Mouse (Mus musculus): Measurements from ENCODE around the gene Casc1.

Gene Casc1

DNA sequence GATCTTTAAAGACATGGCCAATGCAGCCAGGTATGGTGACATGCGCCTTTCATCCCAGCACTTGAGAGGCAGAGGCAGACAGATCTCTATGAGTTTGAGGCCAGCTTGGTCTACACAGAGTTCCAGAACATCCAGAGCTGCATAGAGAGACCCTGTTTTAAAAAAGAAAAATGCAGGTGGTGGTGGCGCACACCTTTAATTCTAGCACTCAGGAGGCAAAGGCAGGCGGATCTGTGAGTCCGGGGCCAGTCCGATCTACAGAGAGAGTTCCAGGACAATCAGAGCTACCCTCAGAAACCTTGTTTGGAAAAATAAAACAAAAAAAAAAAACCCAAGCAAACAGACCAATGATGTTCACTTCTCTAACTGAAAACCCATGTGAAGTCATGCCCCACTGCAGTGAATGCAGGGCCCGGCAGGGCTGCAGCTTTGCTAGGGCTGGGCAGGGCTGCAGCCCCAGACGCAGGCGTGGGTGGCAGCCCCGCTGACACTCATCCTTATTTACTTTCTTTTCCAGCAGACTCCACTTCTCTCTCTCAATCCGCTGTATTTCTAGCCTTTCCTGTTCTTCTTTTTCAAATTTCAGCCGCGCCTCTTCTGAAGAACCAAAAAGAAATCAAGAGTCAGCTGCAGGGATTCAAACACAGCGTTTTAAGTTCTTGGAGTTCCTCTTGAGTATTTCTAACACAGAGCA, 8.2 kb downstream of the Casc1 start:
- no peak for DNase-seq

- DNase-seq, result no peak
Measured at GRCm38 (mm10) chr6:145197949-145198686, 12.7 kb downstream of the Casc1 start.

GRCm38 (mm10) chr6:145193446-145193845, 17.4 kb downstream of the Casc1 start:
- DNase-seq, result no peak

GRCm38 (mm10) chr6:145193038-145193437, 17.8 kb downstream of the Casc1 start:
- no peak for DNase-seq

GRCm38 (mm10) chr6:145187093-145188088, 23.4 kb downstream of the Casc1 start:
- DNase-seq, result peak; percentile 38

- DNase-seq, result no peak
Measured at GRCm38 (mm10) chr6:145186096-145186495, 24.7 kb downstream of the Casc1 start.

DNA sequence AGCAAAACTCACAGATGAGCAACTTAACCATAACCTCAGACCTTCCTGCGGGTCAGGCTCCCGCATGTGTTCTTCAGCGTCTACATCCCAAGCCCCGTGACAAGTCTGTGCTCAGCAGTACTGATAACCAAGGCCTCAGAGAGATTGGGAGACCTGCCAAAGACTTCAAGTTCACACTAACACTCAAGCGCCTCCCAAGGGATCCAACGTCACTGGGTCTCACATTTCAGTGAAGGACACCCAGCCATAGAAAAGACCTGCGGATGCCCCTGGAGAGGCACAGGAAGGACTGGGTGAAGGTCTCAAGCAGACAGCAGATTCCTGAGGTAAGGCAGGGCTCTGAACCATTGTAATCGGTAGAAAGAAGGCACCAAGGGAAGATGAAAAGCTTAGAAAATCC, 28.8 kb downstream of the Casc1 start:
- DNase-seq, result no peak

- peak; percentile 60 for DNase-seq
Measured at GRCm38 (mm10) chr6:145179665-145180064, 31.1 kb downstream of the Casc1 start.

DNA sequence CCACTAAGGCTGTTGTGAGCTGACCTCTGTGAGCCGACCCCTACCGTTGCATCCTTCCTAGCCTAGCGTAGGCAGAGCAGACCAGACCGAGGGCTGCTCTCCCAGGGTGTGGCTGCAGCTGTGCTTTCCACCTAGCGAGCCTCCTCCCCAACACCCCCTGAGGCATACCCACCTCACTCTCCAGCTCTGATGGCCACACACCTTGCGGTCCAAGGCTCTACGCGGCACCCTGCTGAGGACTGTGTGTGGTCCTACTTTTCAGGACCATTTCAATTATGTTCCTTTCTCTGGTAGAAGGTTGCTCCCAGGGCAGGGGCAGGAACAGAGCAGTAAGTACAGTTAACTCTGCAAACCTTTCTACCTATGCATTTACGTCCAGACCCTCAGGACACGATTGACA, 34.3 kb downstream of the Casc1 start:
- no peak for DNase-seq

GRCm38 (mm10) chr6:145175571-145175981, 35.2 kb downstream of the Casc1 start:
- DNase-seq, result no peak

DNA sequence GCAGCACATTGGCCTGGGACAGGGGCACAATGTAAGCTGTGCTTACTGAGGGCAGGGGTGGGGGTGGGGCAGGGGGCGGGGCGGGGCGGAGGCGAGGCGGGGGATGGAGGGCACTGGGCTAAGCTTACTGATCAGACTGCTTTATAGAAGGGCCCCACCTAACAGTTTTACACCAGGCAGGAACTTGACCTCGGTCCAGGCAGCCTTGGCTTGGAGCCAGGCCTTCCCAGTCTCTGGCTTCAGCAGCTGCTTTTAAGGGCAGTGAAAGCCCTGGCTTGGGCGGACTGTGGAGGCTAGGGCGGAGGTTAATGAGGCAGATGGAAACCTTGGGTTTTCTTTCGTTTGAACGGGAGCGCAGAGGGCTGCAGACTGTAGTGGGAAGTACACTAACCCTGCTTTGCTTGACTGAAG, 37.0 kb downstream of the Casc1 start:
- DNase-seq, result peak; percentile 39

DNA sequence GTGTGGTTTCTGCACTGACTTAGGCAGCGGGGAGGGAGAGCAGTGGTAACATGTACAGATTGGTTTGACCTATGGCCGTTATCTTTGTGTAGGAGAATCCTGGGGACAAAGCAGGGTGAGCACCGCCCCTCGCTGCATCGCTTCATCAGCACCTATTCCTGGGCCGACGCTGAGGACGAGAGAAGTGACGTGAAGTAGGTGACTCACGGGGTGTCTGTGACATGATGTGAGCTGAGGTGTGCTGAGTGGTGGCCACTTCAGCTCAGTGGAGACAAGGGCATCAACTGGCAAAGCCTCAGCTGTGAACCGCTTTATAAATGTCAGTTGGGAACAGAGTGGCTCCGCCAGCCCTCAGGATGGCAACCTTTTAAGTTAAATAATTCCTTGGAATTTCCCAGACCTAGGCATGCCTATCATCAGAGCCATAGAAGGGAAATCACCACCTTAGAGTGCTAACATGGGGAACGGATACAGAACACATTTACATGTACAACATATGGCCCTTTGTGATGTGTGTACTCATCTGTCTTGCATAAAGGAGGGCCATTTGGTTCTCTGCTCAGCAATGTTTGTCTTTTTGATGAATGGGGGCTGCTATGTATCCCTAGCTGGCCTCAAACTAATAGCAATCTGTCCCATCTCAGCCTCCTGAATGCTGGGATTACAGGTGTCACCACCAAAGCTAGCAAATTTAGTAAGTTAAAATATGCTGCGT, 38.8 kb downstream of the Casc1 start:
- DNase-seq, result no peak

GRCm38 (mm10) chr6:145160581-145160980, 50.2 kb downstream of the Casc1 start:
- no peak for DNase-seq

DNA sequence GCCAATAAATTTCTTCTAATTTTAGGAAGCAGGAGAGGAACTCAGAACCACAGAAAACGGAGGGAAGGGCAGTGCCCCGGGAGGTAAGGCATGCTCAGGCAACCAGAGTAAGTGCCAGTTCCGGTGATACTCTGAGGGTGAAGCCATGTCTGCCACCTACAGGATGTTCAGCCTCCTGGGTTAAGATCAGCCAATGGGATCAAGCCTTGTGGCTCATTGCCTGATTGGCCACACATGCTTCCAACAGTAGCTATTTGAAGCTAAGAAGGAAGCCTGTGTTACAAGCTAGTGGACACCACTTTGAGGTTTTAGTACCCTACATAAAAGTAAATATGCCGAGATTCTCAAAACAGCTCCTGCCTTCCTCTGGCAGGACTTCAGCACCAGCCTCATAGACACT, 52.2 kb downstream of the Casc1 start:
- DNase-seq, result no peak

GRCm38 (mm10) chr6:145149054-145149453, 61.8 kb downstream of the Casc1 start:
- DNase-seq, result no peak

DNA sequence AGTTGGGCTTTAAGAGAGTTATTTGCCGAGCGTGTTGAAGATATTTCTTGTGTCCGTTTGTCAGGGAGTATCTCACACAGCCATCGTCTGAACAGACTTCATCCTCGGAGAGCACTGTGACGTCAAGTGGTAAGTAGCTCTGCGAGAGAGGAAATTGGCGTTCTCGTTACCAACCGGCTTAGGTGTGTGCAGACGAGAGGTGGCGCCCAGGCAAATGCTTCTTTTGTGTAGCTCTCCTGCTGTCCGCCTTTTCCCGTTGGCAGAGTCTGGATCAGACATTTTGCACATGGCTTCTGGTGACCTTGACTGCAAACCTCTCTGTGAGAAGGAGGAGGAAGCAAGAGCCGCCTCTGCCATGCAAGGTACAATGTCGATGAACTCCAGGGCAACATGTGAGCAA, 63.1 kb downstream of the Casc1 start:
- DNase-seq, result no peak

GRCm38 (mm10) chr6:145145173-145145572, 65.6 kb downstream of the Casc1 start:
- DNase-seq, result no peak

GRCm38 (mm10) chr6:145141827-145142226, 69.0 kb downstream of the Casc1 start:
- no peak for DNase-seq

DNA sequence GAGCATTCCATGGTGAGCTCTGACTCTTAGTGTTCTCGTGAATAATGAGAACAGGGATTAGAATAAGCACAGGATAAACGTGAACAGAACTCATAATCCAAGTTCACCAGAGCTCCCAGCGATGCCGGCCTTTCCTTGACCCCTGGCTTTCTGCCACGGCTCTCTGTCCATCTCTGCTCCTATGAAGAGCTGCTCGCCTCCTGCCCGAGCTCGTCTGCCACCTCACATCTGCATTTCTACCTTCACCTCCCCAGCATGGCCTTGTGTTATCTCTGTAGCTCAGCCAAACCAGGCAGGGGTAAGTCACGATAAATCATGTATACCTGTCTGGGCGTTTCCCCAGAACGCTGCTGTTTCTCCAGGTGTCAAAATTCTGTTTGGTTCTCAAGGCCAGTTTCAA, 70.1 kb downstream of the Casc1 start:
- DNase-seq, result no peak

DNA sequence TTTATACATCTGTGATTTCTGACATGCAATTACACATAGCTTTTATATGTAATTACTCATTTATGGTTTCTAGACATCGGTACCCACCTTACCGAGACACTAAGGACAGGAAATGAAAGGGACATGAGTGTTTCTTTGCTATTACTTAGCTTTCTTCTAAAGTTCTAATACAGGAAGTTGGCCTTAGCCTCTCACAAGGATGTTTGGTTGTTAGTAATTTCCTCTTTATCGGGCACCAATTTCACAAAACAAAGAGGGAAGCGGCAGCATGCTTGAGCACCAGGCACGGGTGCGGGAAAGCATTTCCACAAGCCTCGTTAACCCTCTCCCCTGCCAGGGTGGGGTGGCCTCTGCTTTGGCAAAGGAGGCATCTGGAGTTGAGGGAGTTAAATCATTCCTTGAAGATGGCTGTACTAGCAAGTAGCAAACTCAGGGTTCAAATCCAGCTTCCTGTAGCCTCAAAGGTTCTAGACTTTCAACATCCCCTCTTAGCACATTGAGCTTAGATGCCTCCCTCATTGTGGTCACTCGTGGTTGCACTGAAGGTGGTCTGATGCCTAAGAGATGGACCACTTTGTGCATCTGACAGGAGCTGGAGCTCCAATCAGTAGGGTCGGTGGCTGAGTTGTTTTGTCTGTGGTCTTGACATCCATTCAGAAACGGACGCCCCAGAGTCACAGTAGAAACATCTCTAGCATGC, 70.9 kb downstream of the Casc1 start:
- no peak for DNase-seq

GRCm38 (mm10) chr6:145139236-145139635, 71.6 kb downstream of the Casc1 start:
- DNase-seq, result no peak

DNA sequence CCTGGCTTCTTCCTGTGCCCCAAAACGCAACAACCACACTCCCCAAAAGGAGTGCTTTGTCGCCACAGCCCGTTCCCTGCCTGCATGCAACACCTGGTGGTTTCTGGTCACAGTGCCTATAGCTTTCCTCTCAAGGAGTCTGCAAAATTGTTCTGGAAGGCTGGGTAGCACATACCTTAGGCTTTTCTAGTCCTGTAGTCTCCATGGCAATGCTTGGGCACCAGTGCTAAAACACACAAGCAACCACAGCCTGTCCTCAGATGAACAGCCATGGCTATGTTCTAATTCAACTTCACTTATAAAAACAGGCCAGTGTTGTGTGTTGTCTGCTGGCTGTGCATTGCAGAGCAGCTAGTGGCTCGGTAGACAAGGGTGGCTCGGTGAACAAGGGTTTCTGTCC, 74.0 kb downstream of the Casc1 start:
- no peak for DNase-seq
